Mouse (Mus musculus): ENCODE data around the gene Orai3. TPM values are rescaled to one million over a fixed set of nuclear protein-coding genes. Genes with fewer than 3 reads are reported as not detected.
A peak's percentile ranks its signal among the peaks of the same experiment; 100 is the strongest.

Gene Orai3
- total RNA-seq, 2 experiments from 2014 or later: 28.5 to 30.7 TPM

- DNase-seq (ENCODE audit: low spot score in 2 of 2): no peak
Observed at GRCm38 (mm10) chr7:127797076-127797845, 27.6 kb downstream of the Orai3 start.

DNA sequence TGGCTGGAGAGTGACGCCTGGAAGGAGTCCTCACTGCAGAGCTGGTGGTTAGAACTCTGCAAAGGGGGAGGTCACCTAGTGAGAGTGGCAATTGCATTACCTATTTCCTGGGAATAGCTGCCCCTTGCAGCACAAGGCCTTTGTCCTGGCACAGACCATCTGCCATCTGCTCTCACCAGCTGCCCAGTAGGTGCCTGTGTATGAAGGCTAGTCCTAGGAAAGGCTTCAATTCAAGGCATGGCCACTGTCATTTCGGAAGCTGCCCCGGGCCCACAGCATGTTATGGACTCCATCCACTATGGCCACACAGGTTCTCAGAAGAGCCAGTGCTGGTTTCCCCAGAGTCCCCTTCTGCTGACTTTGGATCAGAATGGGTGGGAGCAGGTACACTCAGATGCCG is 29.0 kb downstream of the Orai3 start:
- DNase-seq (ENCODE audit: low spot score in 2 of 2): no peak

DNA sequence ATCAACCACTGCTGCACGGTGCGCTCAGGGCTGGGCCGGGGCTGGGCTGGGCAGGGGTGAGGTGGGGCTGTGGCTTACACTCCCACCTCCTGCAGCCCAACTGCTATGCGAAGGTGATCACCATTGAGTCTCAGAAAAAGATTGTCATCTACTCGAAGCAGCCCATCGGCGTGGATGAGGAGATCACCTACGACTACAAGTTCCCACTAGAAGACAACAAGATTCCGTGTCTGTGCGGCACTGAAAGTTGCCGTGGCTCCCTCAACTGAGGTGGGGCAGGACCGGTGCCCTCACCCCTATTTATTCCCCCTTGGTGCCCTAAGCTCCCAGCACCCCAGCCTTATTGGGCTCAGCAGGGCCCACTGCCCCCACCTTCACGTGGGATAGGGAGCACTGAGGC is 29.6 kb downstream of the Orai3 start:
- DNase-seq (ENCODE audit: low spot score in 2 of 2): no peak

DNA sequence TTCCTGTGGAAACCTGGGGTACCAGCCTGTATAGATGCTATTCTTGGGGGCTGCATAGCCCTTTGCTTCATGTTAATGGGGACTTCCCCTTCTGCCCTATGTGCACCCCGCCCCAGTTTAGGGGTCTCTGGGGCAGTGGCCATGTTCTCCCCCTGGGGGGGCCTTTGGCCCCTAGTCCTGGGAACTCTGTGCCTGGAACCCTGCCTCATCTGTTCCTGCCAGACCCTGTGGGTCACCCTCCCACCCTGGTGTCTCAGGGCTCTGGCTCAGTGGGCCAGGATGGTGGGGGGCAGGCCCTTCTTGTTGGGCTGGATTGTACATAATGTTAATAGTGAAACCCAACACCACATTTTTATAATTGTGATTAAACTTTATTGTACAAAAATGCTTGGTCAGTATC is 30.1 kb downstream of the Orai3 start:
- DNase-seq (ENCODE audit: low spot score in 2 of 2): no peak

DNA sequence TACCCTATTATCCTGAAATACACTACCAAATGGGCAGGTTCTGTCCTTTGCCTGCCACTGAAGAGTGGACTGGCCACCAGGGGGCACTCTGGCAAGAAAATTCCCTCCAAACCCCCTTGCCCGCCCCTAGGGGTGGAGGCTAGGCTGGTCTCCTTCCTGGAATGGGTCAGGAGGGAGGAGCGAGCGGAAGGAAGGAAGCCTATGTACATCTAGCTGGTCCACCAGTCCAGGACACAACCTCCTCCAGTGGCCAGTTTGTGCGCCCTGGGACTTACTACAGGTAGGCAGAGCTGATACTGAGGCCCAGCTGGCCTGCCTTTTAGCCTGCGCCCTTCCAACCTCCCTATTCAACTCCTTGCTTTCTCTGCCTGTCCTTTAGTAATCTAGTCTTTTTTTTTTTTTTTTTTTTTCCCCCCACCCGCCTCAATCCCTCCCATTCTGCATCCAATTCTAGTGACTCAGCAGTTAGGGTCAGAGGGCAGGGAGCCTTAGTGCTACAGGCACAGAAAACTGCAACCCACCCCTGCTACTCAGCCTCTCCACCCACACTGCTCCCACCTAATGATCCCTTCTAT is 30.9 kb downstream of the Orai3 start, which contains the start of gene Hsd3b7:
Hsd3b7 (plus strand) TSS at position 170 of the 575 bp plus-strand sequence.
- peak; percentile 92 to 96 for DNase-seq (ENCODE audit: low spot score in 2 of 2)

- DNase-seq (ENCODE audit: low spot score in 2 of 2): no peak
Observed at GRCm38 (mm10) chr7:127801010-127801621, 31.5 kb downstream of the Orai3 start.

DNA sequence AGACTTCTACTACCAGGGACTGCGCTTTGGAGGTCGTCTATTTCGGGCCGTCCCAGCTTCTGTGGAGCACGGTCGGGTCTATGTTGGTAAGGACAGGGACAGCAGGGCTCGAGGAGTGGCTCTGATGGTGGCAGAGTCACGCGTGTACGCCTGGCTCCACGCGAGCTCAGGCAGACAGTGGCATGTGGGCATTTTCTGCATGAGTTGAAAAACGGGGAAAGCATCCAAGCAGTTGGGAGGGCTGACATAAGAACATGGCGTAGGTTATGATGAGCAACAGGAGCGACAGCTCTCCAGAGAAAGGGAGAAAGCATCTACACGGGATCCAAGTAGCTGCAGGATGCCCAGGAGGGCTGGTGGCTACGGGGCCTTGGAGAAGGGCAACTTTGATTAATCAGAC is 32.7 kb downstream of the Orai3 start:
- no peak for DNase-seq (ENCODE audit: low spot score in 2 of 2)

GRCm38 (mm10) chr7:127808821-127809220 is 39.2 kb downstream of the Orai3 start:
- no peak for DNase-seq (ENCODE audit: low spot score in 2 of 2)

- no peak for DNase-seq (ENCODE audit: low spot score in 2 of 2)
Observed at GRCm38 (mm10) chr7:127809846-127810245, 40.2 kb downstream of the Orai3 start.

DNA sequence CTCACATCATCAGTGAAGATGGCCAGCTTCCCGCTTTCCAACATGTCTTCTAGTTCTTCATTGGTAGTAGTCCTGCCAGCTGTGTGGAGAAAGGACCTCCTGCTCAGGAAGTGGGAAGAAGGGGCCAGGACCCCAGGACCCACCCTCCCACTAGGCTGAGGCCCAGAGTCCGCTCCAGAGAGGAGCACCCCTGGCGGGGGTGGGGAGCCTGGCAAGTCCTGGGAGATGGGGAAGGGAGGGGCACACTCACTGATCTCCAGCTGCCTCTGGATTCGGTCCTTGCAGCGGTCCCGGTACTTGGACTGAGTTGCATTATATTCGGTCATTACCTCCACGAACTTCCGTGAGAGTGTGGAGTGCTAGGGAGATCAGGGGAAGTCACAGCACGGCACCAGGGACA is 41.0 kb downstream of the Orai3 start:
- no peak for DNase-seq (ENCODE audit: low spot score in 2 of 2)

DNA sequence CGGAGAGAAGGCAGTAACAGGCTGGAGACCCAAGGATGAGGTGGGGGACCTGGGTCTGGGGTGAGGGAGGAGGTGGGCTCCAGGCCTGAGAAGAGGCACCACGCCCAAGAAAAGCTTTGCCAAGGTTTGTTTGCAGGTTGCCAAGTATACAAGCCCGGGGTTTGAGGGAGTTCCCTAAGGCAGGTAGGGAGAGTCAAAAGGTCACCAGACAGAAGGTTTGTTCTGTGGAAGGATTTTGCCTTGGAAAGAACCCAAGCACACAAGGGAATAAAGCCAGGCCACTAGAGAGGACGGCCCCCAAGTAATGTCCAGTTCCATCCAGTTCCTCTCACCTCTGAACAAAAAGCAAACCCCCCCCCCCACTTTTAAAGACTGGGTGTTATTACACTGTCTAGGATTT is 41.6 kb downstream of the Orai3 start:
- DNase-seq (ENCODE audit: low spot score in 2 of 2): no peak

GRCm38 (mm10) chr7:127812292-127812691 is 42.7 kb downstream of the Orai3 start:
- no peak for DNase-seq (ENCODE audit: low spot score in 2 of 2)

GRCm38 (mm10) chr7:127813821-127814220 is 44.2 kb downstream of the Orai3 start:
- DNase-seq (ENCODE audit: low spot score in 2 of 2): no peak

GRCm38 (mm10) chr7:127814241-127814921 is 44.8 kb downstream of the Orai3 start:
- peak in 1 of 2 experiments; percentile 61 for DNase-seq (ENCODE audit: low spot score in 2 of 2)

DNA sequence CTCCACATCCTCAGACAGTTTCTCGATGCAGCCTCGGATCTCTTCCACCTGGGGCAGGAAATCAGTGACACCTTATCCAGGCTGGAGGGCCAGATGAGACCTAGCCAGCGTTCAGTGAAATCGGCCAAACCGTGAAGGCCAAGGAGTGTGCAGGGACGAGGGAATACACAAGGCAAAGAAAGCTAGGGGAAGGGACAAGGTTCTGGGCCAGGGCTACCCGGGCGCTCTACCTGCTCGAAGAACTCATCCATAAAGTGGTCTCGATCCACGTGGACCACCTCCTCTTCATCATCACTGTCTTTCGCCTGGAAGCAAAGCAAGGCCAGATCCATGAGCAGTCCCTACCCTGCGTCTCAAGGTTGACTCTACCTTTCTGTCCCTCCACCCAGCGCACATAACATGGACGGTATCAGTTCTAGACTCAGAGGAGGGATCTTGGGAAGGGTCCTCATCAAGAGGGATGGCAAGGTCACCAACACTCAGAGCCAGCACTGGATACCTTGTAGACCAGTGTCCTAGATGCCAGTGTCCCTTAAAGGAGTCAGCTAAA is 45.6 kb downstream of the Orai3 start:
- DNase-seq (ENCODE audit: low spot score in 2 of 2): no peak

- DNase-seq (ENCODE audit: low spot score in 2 of 2): no peak
Observed at GRCm38 (mm10) chr7:127815954-127816821, 46.6 kb downstream of the Orai3 start.

DNA sequence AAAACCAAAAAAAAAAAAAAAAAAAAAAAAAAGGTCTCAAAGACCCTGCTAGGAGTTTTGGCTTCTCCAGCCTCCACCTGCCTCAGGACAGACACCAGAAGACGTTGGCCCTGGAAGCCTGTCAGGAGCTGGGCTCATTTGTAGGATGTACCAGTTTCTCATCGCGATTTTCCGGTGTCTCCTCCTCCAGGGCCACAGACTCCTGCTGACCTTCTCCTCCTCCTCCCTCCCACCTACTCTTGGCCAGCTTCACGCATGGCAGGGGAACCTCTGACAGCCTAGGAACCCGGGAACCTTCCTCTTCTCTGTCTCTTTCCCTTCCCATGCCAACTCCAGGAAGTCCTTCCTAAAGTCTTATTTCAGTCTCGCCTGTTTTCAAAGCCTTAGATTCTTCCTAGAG is 47.4 kb downstream of the Orai3 start:
- DNase-seq (ENCODE audit: low spot score in 2 of 2): no peak

- no peak for DNase-seq (ENCODE audit: low spot score in 2 of 2)
Observed at GRCm38 (mm10) chr7:127817776-127818175, 48.2 kb downstream of the Orai3 start.

GRCm38 (mm10) chr7:127820836-127821509 is 51.4 kb downstream of the Orai3 start:
- no peak for DNase-seq (ENCODE audit: low spot score in 2 of 2)

DNA sequence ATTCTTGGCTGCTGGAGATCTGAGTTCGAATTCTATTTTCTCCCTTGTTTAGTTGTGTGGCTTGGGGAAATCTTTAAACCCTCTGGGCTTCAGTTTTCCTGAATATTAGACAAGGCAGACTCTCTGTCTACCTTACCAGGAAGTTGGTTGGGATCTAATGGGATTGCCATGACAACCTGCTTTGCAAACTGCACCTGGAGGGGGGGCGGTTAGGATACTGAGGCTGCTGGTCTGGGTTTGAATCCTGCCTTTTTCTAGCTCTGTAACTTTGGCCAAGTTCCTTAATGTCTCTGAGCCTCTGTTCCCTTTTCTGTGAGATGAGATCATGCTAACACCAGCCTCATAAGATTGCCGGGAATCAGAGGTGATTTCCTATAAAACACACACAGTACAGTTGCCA is 52.9 kb downstream of the Orai3 start:
- DNase-seq (ENCODE audit: low spot score in 2 of 2): no peak

Data from adrenal gland, adult 18-20 months (tissue).